Mouse (Mus musculus): ENCODE results near the gene Prkca. TPM values are rescaled to one million over a fixed set of nuclear protein-coding genes. Genes with fewer than 3 reads are reported as not detected.

Gene Prkca
- polyA plus RNA-seq, 1 experiment, result 5.4 TPM

DNA sequence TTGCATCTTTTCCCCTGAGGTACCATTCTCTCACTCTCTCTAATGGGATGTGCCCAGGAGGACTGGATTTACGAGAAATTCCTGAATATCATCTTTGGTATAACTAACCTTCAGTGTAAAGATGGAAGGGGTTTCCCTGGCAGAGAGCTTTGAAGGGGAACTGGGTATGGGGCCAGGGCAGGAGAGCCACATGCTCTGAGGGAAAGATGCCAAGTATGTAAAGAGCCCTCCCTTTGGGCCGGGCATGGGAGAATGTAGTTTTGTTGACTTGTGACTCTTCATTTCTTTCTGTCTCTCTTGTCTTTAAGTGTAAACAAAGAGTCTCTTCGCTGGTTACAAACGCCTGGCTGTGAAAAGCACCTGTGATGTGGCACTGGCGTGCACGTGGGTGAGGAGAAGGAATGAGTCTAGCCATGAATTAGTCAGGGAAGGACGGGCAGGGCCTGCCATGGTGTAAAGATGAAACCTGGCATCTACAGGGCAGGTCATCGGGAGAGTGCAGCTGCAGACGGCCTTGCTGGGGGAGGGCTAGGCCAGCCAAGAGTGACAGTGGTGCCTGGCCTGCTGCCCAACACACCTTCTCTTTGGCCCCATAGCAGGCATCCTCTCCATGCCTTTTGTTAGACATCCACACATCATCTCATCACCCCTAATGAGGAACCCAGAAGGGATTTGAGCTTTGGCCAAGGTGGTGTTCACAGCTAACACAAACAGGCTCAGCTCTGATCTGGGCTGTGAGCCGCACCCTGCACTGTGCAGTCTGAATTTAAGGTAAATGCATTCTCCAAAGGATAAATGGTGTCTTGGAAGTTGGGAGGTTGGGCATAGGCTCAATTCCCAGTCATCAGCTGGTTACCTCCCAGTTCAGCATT lies 388.3 kb downstream of the Prkca start:
- no peaks in the 10 kb centered on the region for H3K27me3 ChIP-seq (replicated peaks; ENCODE audit: control insufficient read depth, insufficient read depth, low read length)
- H3K4me3 ChIP-seq (ENCODE audit: insufficient read depth, low read depth, low read length), result no peak overlapping the region
- H3K4me1 ChIP-seq (ENCODE audit: control insufficient read depth, insufficient read depth, low read length), result no peaks in the 10 kb centered on the region
- no peak overlapping the region for H3K27ac ChIP-seq (ENCODE audit: insufficient read depth, low read depth, low read length)
- no peaks in the 10 kb centered on the region for H3K36me3 ChIP-seq (ENCODE audit: control insufficient read depth, insufficient read depth, low read length)
- TF ChIP-seq POLR2A (IDR thresholded peaks at IDR 0.05; ENCODE audit: low read depth, low read length) (no peak), CTCF (conservative IDR thresholded peaks at IDR 0.05; ENCODE audit: insufficient read depth, insufficient read length, low read depth, low read length) (no peak)
- 69% methylated on average over 10 of the region's 10 CpGs for WGBS
- DNase-seq, result no peak

DNA sequence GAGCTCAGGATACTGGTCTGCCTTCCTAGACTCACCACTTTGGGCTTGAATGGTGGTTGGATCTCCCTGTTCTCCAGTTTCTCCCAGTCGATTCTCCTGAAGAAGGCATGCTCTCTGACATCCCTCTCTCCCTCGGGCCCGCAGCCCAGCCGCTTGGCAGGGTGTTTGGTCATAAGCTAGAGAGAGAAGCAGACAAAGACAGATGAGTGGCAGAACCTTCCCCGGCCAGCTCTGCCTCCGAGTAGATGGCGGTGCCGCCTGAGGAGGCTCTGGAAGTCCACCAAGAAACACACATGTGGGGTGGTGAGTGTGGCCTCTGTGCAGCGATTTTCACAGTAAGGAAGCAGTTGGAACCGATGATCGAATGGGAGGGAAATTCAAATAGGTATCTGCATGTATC lies 392.3 kb downstream of the Prkca start:
- WGBS, result 84% methylated on average over 11 of the region's 11 CpGs
- TF ChIP-seq POLR2A (IDR thresholded peaks at IDR 0.05; ENCODE audit: low read depth, low read length) (no peak), CTCF (conservative IDR thresholded peaks at IDR 0.05; ENCODE audit: insufficient read depth, insufficient read length, low read depth, low read length) (no peak)
- no peaks in the 10 kb centered on the region for H3K4me1 ChIP-seq (ENCODE audit: control insufficient read depth, insufficient read depth, low read length)
- no peaks in the 10 kb centered on the region for H3K36me3 ChIP-seq (ENCODE audit: control insufficient read depth, insufficient read depth, low read length)
- H3K27me3 ChIP-seq (replicated peaks; ENCODE audit: control insufficient read depth, insufficient read depth, low read length), result no peaks in the 10 kb centered on the region
- no peak overlapping the region for H3K27ac ChIP-seq (ENCODE audit: insufficient read depth, low read depth, low read length)
- DNase-seq, result no peak
- no peak overlapping the region for H3K4me3 ChIP-seq (ENCODE audit: insufficient read depth, low read depth, low read length)

DNA sequence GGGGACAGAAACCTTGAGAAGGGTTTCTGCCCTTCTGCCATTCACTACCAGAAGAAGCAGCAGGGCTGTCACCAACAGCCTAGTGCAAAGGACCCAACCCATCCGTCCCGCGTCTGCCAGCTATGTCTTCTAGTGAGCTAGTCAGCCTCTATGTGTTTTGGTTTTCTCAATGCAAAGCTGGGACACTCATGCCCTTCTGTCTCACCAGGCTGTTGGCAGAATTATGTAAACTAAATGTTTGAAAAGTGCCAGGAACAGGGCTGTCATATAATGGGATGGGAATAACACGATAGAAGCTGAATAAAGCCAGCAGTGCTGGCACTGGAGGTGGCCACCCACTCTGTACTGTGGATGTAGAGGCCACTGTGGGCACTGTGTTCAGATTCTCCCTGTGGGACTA lies 393.1 kb downstream of the Prkca start:
- WGBS, result 95% methylated on average over 4 of the region's 4 CpGs
- no peak overlapping the region for H3K27ac ChIP-seq (ENCODE audit: insufficient read depth, low read depth, low read length)

DNA sequence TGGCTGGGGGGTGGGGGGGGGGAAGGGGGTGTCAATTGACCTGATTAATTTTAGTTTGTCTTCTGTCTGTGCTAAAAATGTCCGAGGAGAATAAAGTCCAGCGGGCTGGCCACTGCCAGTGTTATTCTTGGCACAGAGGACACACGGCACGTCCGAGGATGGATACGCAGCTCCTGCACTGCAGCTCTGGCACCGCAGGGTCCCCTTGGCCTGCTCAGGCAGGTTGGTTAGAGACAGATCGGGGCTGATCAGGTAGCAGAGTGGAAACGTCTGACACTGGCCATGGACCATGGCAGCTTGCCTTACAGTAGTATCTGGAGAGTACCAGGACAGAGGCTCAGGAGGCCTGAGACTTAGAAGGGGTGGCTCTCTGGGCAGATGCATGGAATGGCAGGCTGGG lies 393.5 kb downstream of the Prkca start:
- no peaks in the 10 kb centered on the region for H3K36me3 ChIP-seq (ENCODE audit: control insufficient read depth, insufficient read depth, low read length)
- 33% methylated on average over 9 of the region's 9 CpGs for WGBS
- no peak overlapping the region for H3K27ac ChIP-seq (ENCODE audit: insufficient read depth, low read depth, low read length)
- DNase-seq, result peak; percentile 53
- no peaks in the 10 kb centered on the region for H3K27me3 ChIP-seq (replicated peaks; ENCODE audit: control insufficient read depth, insufficient read depth, low read length)
- no peak overlapping the region for H3K4me3 ChIP-seq (ENCODE audit: insufficient read depth, low read depth, low read length)
- TF ChIP-seq POLR2A (IDR thresholded peaks at IDR 0.05; ENCODE audit: low read depth, low read length) (no peak), CTCF (conservative IDR thresholded peaks at IDR 0.05; ENCODE audit: insufficient read depth, insufficient read length, low read depth, low read length) (no peak)
- H3K4me1 ChIP-seq (ENCODE audit: control insufficient read depth, insufficient read depth, low read length), result no peaks in the 10 kb centered on the region

More for the DNA sequence above, 393.1 kb downstream of the Prkca start:
- no peaks in the 10 kb centered on the region for H3K27me3 ChIP-seq (replicated peaks; ENCODE audit: control insufficient read depth, insufficient read depth, low read length)
- no peak for TF ChIP-seq CTCF (conservative IDR thresholded peaks at IDR 0.05; ENCODE audit: insufficient read depth, insufficient read length, low read depth, low read length)
- no peak for TF ChIP-seq POLR2A (IDR thresholded peaks at IDR 0.05; ENCODE audit: low read depth, low read length)
- H3K4me1 ChIP-seq (ENCODE audit: control insufficient read depth, insufficient read depth, low read length), result no peaks in the 10 kb centered on the region
- DNase-seq, result no peak
- H3K36me3 ChIP-seq (ENCODE audit: control insufficient read depth, insufficient read depth, low read length), result no peaks in the 10 kb centered on the region
- H3K4me3 ChIP-seq (ENCODE audit: insufficient read depth, low read depth, low read length), result no peak overlapping the region

DNA sequence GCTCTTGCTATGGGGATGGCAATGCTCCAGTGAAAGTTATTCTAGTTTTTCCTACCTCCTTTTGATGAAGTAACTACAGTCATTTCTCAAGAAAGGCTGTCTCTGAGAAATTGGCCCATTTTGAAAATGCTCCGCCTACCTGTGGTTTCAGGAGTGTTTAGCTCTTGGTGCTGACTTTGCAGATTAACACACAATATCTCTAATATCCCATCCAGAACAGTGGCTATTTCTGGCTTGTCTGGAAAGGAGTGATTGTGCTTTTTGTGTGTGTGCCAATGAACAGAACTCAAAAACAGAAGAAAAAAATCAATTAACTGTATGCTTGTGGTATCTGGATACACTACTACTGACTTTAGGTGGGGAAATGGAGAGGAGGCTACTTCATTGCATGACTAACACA lies 395.8 kb downstream of the Prkca start:
- WGBS, result 96% methylated on average over 1 of the region's 1 CpGs

DNA sequence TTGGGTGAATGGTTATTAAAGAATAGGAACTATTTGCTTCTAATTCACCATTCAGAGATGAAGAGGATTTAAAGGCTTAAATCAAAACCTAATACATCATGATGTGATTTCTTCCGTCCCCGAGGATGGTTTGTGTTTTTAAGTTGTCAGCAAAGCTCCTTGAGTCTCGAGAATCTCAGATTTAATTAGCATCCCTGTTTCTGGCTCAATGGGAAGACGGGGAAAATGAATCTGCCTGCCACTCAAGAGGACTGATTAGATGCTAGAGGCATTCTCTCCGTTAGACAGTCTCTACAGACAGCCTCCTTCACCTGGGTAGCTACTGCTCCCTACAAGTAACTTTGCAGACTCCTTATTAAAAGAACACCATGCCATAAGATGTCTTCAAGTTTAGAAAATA lies 396.9 kb downstream of the Prkca start:
- H3K4me1 ChIP-seq (ENCODE audit: control insufficient read depth, insufficient read depth, low read length), result no peaks in the 10 kb centered on the region
- 81% methylated on average over 5 of the region's 5 CpGs for WGBS
- TF ChIP-seq POLR2A (IDR thresholded peaks at IDR 0.05; ENCODE audit: low read depth, low read length) (no peak), CTCF (conservative IDR thresholded peaks at IDR 0.05; ENCODE audit: insufficient read depth, insufficient read length, low read depth, low read length) (no peak)
- DNase-seq, result no peak
- H3K27me3 ChIP-seq (replicated peaks; ENCODE audit: control insufficient read depth, insufficient read depth, low read length), result no peaks in the 10 kb centered on the region
- no peak overlapping the region for H3K27ac ChIP-seq (ENCODE audit: insufficient read depth, low read depth, low read length)
- H3K4me3 ChIP-seq (ENCODE audit: insufficient read depth, low read depth, low read length), result no peak overlapping the region
- H3K36me3 ChIP-seq (ENCODE audit: control insufficient read depth, insufficient read depth, low read length), result no peaks in the 10 kb centered on the region

More for the DNA sequence above, 395.8 kb downstream of the Prkca start:
- no peak for DNase-seq
- TF ChIP-seq CTCF (conservative IDR thresholded peaks at IDR 0.05; ENCODE audit: insufficient read depth, insufficient read length, low read depth, low read length), result no peak
- TF ChIP-seq POLR2A (IDR thresholded peaks at IDR 0.05; ENCODE audit: low read depth, low read length), result no peak
- Histone ChIP-seq H3K36me3 (ENCODE audit: control insufficient read depth, insufficient read depth, low read length) (no peaks in the 10 kb centered on the region), H3K27me3 (replicated peaks; ENCODE audit: control insufficient read depth, insufficient read depth, low read length) (no peaks in the 10 kb centered on the region), H3K27ac (ENCODE audit: insufficient read depth, low read depth, low read length) (no peak overlapping the region), H3K4me1 (ENCODE audit: control insufficient read depth, insufficient read depth, low read length) (no peaks in the 10 kb centered on the region), H3K4me3 (ENCODE audit: insufficient read depth, low read depth, low read length) (no peak overlapping the region)

DNA sequence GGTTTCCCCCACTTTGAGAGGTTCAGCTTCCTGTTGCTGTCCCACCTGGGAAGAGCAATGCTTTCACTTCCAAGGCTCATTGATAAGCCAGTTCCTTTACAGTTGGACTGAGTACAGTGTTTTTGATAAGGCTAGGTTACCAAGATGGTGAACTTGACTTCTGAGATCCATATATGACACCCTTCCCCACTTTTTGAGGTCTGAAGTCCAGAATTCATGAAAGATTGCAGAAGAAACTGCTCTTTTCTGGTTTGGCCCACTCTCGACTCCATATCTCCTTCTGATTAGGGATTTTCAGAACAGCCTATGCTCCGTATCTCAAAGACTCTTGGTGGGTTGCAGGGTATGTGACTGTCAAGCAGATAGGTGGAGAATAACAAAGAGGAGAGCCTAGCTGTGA lies 406.8 kb downstream of the Prkca start:
- H3K4me1 ChIP-seq (ENCODE audit: control insufficient read depth, insufficient read depth, low read length), result no peaks in the 10 kb centered on the region
- no peaks in the 10 kb centered on the region for H3K27me3 ChIP-seq (replicated peaks; ENCODE audit: control insufficient read depth, insufficient read depth, low read length)
- TF ChIP-seq CTCF (conservative IDR thresholded peaks at IDR 0.05; ENCODE audit: insufficient read depth, insufficient read length, low read depth, low read length), result no peak
- no peak overlapping the region for H3K27ac ChIP-seq (ENCODE audit: insufficient read depth, low read depth, low read length)
- no peak overlapping the region for H3K4me3 ChIP-seq (ENCODE audit: insufficient read depth, low read depth, low read length)
- 95% methylated on average over 2 of the region's 2 CpGs for WGBS
- DNase-seq, result no peak
- H3K36me3 ChIP-seq (ENCODE audit: control insufficient read depth, insufficient read depth, low read length), result no peaks in the 10 kb centered on the region; the same call in 1 of the 2 replicates
